Mouse (Mus musculus) erythroblast, embryonic 14.5 days (primary cell): ENCODE data around the gene Saa2. TPM values are rescaled to one million over a fixed set of nuclear protein-coding genes. Genes with fewer than 3 reads are reported as not detected.
A peak's percentile ranks its signal among the peaks of the same experiment; 100 is the strongest.

Source experiments
- H3K27me3 ChIP-seq: 2 replicates; pipeline ENCODE4 v1.6.1; 2012; ENCODE audit warnings: inconsistent platforms; ENCODE audit not compliant: control insufficient read depth
- H3K36me3 ChIP-seq: 2 replicates; pipeline ENCODE4 v1.6.1; 2012; ENCODE audit warnings: mild to moderate bottlenecking, inconsistent platforms; ENCODE audit not compliant: control insufficient read depth
- H3K4me1 ChIP-seq: 2 replicates; pipeline ENCODE4 v1.6.1; 2012; ENCODE audit warnings: inconsistent platforms; ENCODE audit not compliant: control insufficient read depth
- H3K4me3 ChIP-seq: replicated peaks from 2 replicates; pipeline ENCODE3; 2012; ENCODE audit warnings: moderate library complexity, mild to moderate bottlenecking, inconsistent platforms
- H3K9me3 ChIP-seq: 2 replicates; pipeline ENCODE4 v1.6.1; 2012; ENCODE audit warnings: low read length, inconsistent platforms, mixed read lengths; ENCODE audit not compliant: control insufficient read depth
- GATA1 ChIP-seq: IDR thresholded peaks from 2 replicates; pipeline ENCODE4 v1.6.1; 2012; ENCODE audit warnings: low read length, inconsistent platforms, mixed read lengths
- TAL1 ChIP-seq: IDR thresholded peaks from 3 replicates; pipeline ENCODE4 v1.6.1; 2012; ENCODE audit warnings: low read length, inconsistent platforms, mixed read lengths
- polyA plus RNA-seq: library from polyadenylated mRNA; stranded (reverse); fragments of >175 nt; gene quantifications from 2 replicates; pipeline ENCODE4 v1.2.3, GENCODE M21; 2012

Saa2 gene
- not detected in 2 replicates for polyA plus RNA-seq

DNA sequence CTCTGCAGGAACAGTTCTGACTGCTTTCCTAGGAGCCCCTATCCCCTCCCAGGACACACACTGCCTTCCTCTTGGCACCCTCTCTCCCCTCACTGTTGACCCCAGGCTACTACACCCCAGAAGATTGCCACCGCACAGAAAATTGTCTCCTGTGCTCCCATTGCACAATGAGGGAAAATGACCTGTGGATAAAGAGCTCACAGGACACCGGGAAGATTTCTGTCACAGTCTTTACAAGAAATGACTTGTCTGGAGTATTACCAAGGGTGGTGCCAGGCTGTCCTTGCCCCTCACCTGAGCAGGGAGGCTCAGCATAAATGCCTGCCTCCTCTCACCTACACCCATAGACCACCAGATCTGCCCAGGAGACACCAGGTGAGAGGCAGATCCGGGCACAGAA, at the start of gene Saa2:
TSS of gene Saa2 (plus strand) at position 301 of the 400 bp plus-strand sequence.
- H3K36me3 ChIP-seq, result no peaks in the 10 kb centered on the region
- H3K27me3 ChIP-seq, result no peaks in the 10 kb centered on the region
- H3K4me3 ChIP-seq, result no peak within 1 kb of the TSS
- no peak for TF ChIP-seq GATA1
- no peak for TF ChIP-seq TAL1
- no peaks in the 10 kb centered on the region for H3K9me3 ChIP-seq
- H3K4me1 ChIP-seq, result no peaks in the 10 kb centered on the region

DNA sequence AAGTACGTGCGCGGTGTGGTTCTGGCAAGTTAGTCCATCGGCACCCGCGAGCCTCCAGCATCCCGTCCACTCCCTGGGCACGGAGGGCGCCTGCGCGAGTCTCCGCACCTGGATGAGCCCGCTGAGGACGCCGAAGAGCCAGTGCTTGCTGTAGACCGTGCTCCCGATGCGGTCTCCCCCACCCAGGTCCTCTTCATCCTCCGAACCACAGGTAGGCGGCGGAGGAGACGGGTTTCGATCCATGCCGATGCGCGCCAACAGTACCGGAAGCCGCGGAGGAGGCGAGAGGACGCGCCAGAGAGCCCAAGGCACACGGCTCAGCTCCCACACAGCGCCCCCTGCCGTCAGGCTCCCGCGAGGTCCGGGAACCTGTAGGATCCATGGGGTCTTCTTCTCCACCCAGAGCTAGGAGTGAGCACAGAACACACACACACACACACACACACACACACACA, 41.2 kb upstream of the Saa2 start, which contains the start of gene Saal1:
TSS of gene Saal1 (minus strand) at position 291 of the 455 bp plus-strand sequence.
- H3K9me3 ChIP-seq, result no peaks in the 10 kb centered on the region
- TF ChIP-seq TAL1, result no peak
- no peak for TF ChIP-seq GATA1
- H3K4me1 ChIP-seq, result peaks cover 14% of the 10 kb centered on the region
- peak within 1 kb of the TSS; percentile 90 for H3K4me3 ChIP-seq
- H3K36me3 ChIP-seq, result peaks cover 31% of the 10 kb centered on the region
- H3K27me3 ChIP-seq, result 0 out of 2 replicates have a peak, but pooled peaks cover 3% of the 10 kb centered on the region

DNA sequence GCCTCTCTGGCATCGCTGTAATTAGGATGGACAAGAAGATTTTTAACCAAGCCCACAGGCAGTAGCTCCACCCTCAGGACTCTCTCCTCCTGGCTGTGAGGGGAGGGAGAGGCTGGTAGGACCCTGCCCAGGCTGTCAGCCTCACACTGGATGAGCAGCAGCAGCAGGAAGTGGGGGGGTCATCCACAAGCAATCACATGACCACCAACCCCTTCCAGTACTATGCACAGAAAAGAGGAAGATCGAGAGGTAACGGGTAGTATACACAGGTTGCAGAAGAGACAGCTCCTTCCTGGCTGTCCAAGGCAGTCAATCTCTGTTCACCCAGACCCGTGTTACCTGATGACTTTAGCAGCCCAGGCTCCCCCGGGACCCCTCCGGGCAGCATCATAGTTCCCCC, 39.3 kb upstream of the Saa2 start:
- 0 out of 2 replicates have a peak, but pooled peaks cover 3% of the 10 kb centered on the region for H3K27me3 ChIP-seq
- H3K4me1 ChIP-seq, result peaks cover 14% of the 10 kb centered on the region
- TF ChIP-seq TAL1 (no peak), GATA1 (no peak)
- no peak overlapping the region for H3K4me3 ChIP-seq
- no peaks in the 10 kb centered on the region for H3K9me3 ChIP-seq
- peaks cover 13% of the 10 kb centered on the region for H3K36me3 ChIP-seq

DNA sequence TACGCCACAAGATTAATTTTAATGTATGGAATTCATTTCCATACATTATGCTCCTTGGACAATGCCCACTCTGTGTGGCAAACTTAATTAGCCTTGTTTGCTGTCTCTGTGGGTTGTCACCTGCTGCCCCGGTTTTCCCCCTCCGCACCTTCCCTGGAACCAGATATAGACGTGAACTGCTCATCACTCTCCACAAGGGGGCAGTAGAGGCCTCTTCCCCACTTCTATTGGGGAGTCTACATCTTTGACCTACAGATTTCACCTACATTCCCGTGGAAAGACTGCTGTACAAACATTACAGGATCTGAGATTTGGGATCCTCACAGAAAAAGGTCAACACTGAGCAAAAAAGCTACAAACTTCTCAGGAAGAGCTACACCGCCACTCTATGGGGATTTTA, 37.1 kb upstream of the Saa2 start:
- H3K36me3 ChIP-seq, result no peaks in the 10 kb centered on the region
- 0 out of 2 replicates have a peak, but pooled peaks cover 3% of the 10 kb centered on the region for H3K27me3 ChIP-seq
- TF ChIP-seq GATA1 (no peak), TAL1 (no peak)
- H3K4me3 ChIP-seq, result no peak overlapping the region
- H3K4me1 ChIP-seq, result peaks cover 5% of the 10 kb centered on the region
- no peaks in the 10 kb centered on the region for H3K9me3 ChIP-seq

DNA sequence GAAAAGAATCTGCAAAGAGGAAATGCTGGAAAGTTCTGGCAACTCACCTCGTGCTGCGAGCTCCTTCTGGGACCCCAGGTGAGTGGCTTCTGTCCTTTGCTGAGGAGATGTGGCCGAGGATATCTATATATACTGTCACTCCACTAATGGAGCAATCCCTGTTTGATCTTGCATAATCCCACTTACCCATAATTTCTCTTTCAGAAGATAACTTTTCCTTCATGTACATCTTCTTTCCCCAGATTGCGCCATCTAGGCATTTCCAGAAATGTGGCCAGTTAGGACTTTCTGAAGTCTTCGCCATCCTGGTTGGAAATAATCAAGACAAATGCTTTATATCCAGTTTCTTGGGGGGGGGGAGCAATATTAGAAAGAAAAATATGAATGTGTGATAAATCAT, 36.0 kb upstream of the Saa2 start, which contains the start of gene Saa3:
TSS of gene Saa3 (minus strand) at position 101 of the 400 bp plus-strand sequence.
- Histone ChIP-seq H3K4me1 (peaks cover 2% of the 10 kb centered on the region), H3K27me3 (0 out of 2 replicates have a peak, but pooled peaks cover 3% of the 10 kb centered on the region), H3K4me3 (no peak within 1 kb of the TSS), H3K9me3 (no peaks in the 10 kb centered on the region), H3K36me3 (no peaks in the 10 kb centered on the region)
- TF ChIP-seq TAL1, result no peak

DNA sequence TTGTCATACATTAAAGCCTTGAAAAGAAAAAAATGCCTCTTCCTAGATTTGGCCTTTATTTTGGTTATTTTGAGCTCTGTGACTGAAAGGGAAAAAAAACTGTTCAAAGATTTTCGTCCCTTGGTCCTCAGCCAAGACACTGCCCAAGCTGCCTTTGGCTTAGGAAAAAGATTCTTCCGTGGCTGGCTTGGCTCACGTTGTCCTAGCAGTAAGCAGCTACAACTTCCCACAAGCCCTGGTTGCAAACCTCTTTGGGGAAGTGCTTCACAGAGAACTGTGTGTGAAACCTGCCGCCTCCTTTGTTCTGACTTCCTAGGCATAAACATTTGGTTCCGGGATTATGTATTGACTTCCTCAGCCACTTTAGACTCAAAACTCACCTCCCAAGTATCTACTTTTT, 34.7 kb upstream of the Saa2 start:
- TF ChIP-seq GATA1, result no peak
- no peak for TF ChIP-seq TAL1
- H3K9me3 ChIP-seq, result no peaks in the 10 kb centered on the region
- H3K36me3 ChIP-seq, result no peaks in the 10 kb centered on the region
- no peaks in the 10 kb centered on the region for H3K4me1 ChIP-seq
- H3K27me3 ChIP-seq, result 0 out of 2 replicates have a peak, but pooled peaks cover 3% of the 10 kb centered on the region
- H3K4me3 ChIP-seq, result no peak overlapping the region

DNA sequence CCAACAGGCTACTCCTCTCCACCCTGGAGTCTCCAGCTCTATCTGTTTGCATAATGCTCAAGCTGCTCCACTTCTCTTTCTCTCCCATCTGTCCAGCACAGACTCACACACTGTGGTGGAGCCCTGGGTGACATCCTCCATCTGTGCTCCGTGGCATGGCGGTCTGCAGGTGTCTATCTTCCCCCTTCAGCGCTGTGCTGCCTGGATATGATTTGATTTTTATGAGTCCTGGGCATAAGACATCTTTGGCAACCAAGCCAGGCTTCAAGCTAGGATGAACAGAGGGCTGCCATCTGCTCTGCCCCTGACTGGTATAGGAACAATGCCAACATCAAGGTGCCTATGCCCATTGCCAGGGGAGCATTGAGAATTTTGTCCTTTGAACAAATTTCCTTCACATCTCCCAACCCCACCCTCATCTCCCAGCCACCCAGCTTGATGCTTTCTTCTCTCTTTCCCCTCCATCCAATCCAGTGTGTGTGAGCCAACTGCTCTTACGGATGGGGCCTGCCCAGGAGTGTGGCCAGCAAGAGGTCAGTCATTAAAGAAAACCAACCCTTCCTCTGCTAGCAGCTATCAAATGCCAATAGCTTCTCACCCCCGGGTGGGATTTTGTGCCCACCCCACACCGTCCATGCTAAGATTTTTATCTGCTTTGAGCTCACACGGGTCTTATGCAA, 32.9 kb upstream of the Saa2 start:
- Histone ChIP-seq H3K9me3 (no peaks in the 10 kb centered on the region), H3K4me3 (no peak overlapping the region), H3K4me1 (no peaks in the 10 kb centered on the region), H3K36me3 (no peaks in the 10 kb centered on the region), H3K27me3 (no peaks in the 10 kb centered on the region)
- TF ChIP-seq GATA1 (no peak), TAL1 (no peak)

DNA sequence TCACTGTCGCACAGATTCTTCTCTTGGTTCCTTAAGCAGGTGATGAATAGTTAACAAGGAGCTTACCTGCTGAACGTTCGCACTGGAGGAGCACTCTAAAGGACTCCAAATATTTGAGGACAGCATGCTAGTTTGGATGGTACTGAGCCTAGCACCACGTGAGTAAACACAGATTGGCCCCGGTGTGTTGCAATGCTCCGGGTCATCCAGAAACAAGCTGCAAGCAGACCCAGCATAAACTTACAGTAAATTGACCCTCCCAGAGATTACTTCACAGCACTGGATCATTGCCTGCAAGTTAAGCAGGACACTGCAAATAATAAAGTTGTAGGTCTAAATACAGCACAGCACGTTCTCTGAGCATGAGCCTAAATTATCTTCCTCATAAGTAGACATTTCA, 32.1 kb upstream of the Saa2 start:
- no peaks in the 10 kb centered on the region for H3K36me3 ChIP-seq
- TF ChIP-seq TAL1, result no peak
- TF ChIP-seq GATA1, result no peak
- no peaks in the 10 kb centered on the region for H3K27me3 ChIP-seq
- H3K4me3 ChIP-seq, result no peak overlapping the region
- no peaks in the 10 kb centered on the region for H3K4me1 ChIP-seq
- H3K9me3 ChIP-seq, result no peaks in the 10 kb centered on the region

DNA sequence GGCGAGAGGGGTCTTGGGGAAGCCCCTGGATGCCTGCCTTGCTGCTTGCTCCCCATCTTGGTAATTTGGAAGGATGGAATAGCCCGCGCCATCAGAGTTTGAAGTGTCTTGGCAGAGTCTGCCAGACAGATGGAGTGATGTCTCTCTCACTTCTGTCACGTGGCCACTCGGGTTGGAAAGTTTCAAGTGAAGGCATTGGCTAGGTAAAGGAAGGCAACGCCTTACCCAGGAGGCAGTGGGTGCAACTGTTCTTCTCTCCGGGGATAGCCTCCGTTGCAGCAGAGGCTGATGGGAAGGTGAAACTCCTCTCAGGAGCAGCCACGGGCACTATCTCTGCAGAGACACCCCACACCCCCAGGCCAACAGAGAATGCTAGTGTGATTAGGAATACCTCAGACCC, 31.1 kb upstream of the Saa2 start:
- H3K4me1 ChIP-seq, result no peaks in the 10 kb centered on the region
- H3K4me3 ChIP-seq, result no peak overlapping the region
- no peaks in the 10 kb centered on the region for H3K9me3 ChIP-seq
- no peaks in the 10 kb centered on the region for H3K36me3 ChIP-seq
- H3K27me3 ChIP-seq, result no peaks in the 10 kb centered on the region
- TF ChIP-seq GATA1, result no peak
- TF ChIP-seq TAL1, result no peak
